Mouse (Mus musculus): ENCODE measurements around the gene Gm525. TPM values are rescaled to one million over a fixed set of nuclear protein-coding genes. Genes with fewer than 3 reads are reported as not detected.
"Not testable (repeated sequence)": the region's sequence is repeated elsewhere in the genome, so short reads cannot be mapped to it uniquely, and the experiment has no call there.

Gm525 gene
- polyA plus RNA-seq, 1 experiment from 2014 or later: not detected

- DNase-seq (ENCODE audit: low spot score): no peak
- H3K27ac ChIP-seq (ENCODE audit: low read depth, low read length): no peak overlapping the region
- H3K36me3 ChIP-seq (ENCODE audit: control insufficient read depth, insufficient read depth, low read length): peaks cover 29% of the 10 kb centered on the region
- ATAC-seq: no peak
- no peak overlapping the region for H3K9ac ChIP-seq (ENCODE audit: low read length)
- no peak overlapping the region for H3K4me2 ChIP-seq (ENCODE audit: low read length)
- no peaks in the 10 kb centered on the region for H3K27me3 ChIP-seq (replicated peaks; ENCODE audit: control insufficient read depth, insufficient read depth, low read length)
- no peak overlapping the region for H3K4me3 ChIP-seq (ENCODE audit: low read depth, low read length)
- no peaks in the 10 kb centered on the region for H3K4me1 ChIP-seq (ENCODE audit: control insufficient read depth, insufficient read depth, low read length)
- H3K9me3 ChIP-seq (replicated peaks; ENCODE audit: control insufficient read depth, low read length): no peaks in the 10 kb centered on the region
- WGBS: 79% methylated on average over 3 of the region's 3 CpGs
These were observed 38.1 kb upstream of the Gm525 start for GRCm38 (mm10) chr11:89035552-89035951.

- Histone ChIP-seq H3K4me1 (ENCODE audit: control insufficient read depth, insufficient read depth, low read length) (no peaks in the 10 kb centered on the region), H3K4me3 (ENCODE audit: low read depth, low read length) (no peak overlapping the region), H3K9ac (ENCODE audit: low read length) (no peak overlapping the region), H3K4me2 (ENCODE audit: low read length) (no peak overlapping the region), H3K9me3 (replicated peaks; ENCODE audit: control insufficient read depth, low read length) (no peaks in the 10 kb centered on the region), H3K27me3 (replicated peaks; ENCODE audit: control insufficient read depth, insufficient read depth, low read length) (no peaks in the 10 kb centered on the region), H3K36me3 (ENCODE audit: control insufficient read depth, insufficient read depth, low read length) (peaks cover 54% of the 10 kb centered on the region), H3K27ac (ENCODE audit: low read depth, low read length) (no peak overlapping the region)
- 90% methylated on average over 6 of the region's 6 CpGs for WGBS
- DNase-seq (ENCODE audit: low spot score) (no peak), ATAC-seq (no peak)
These were observed 35.1 kb upstream of the Gm525 start for GRCm38 (mm10) chr11:89038496-89038895.

GRCm38 (mm10) chr11:89039325-89039724 is 34.3 kb upstream of the Gm525 start:
- Histone ChIP-seq H3K36me3 (ENCODE audit: control insufficient read depth, insufficient read depth, low read length) (peaks cover 61% of the 10 kb centered on the region), H3K4me1 (ENCODE audit: control insufficient read depth, insufficient read depth, low read length) (no peaks in the 10 kb centered on the region), H3K27me3 (replicated peaks; ENCODE audit: control insufficient read depth, insufficient read depth, low read length) (no peaks in the 10 kb centered on the region), H3K9me3 (replicated peaks; ENCODE audit: control insufficient read depth, low read length) (no peaks in the 10 kb centered on the region), H3K9ac (ENCODE audit: low read length) (no peak overlapping the region), H3K27ac (ENCODE audit: low read depth, low read length) (no peak overlapping the region), H3K4me2 (ENCODE audit: low read length) (no peak overlapping the region), H3K4me3 (ENCODE audit: low read depth, low read length) (no peak overlapping the region)
- 29% methylated on average over 3 of the region's 3 CpGs for WGBS
- ATAC-seq (no peak), DNase-seq (ENCODE audit: low spot score) (peak; percentile 27)

GRCm38 (mm10) chr11:89041073-89041472 is 32.6 kb upstream of the Gm525 start:
- not testable (repeated sequence) for H3K9me3 ChIP-seq (replicated peaks; ENCODE audit: control insufficient read depth, low read length); H3K4me2 ChIP-seq (ENCODE audit: low read length); DNase-seq (ENCODE audit: low spot score); H3K4me3 ChIP-seq (ENCODE audit: low read depth, low read length); H3K27ac ChIP-seq (ENCODE audit: low read depth, low read length); ATAC-seq; H3K4me1 ChIP-seq (ENCODE audit: control insufficient read depth, insufficient read depth, low read length); H3K9ac ChIP-seq (ENCODE audit: low read length); H3K27me3 ChIP-seq (replicated peaks; ENCODE audit: control insufficient read depth, insufficient read depth, low read length)
- WGBS: 93% methylated on average over 6 of the region's 7 CpGs
- peaks cover 77% of the 10 kb centered on the region for H3K36me3 ChIP-seq (ENCODE audit: control insufficient read depth, insufficient read depth, low read length)

GRCm38 (mm10) chr11:89043046-89043445 is 30.6 kb upstream of the Gm525 start:
- no peak overlapping the region for H3K4me2 ChIP-seq (ENCODE audit: low read length)
- H3K4me3 ChIP-seq (ENCODE audit: low read depth, low read length): no peak overlapping the region
- no peaks in the 10 kb centered on the region; the same call in 1 of the 2 replicates for H3K9me3 ChIP-seq (replicated peaks; ENCODE audit: control insufficient read depth, low read length)
- no peak overlapping the region for H3K27ac ChIP-seq (ENCODE audit: low read depth, low read length)
- peaks cover 84% of the 10 kb centered on the region for H3K36me3 ChIP-seq (ENCODE audit: control insufficient read depth, insufficient read depth, low read length)
- WGBS: 92% methylated on average over 7 of the region's 7 CpGs
- no peak overlapping the region for H3K9ac ChIP-seq (ENCODE audit: low read length)
- no peak for DNase-seq (ENCODE audit: low spot score)
- H3K27me3 ChIP-seq (replicated peaks; ENCODE audit: control insufficient read depth, insufficient read depth, low read length): no peaks in the 10 kb centered on the region
- no peak for ATAC-seq
- no peaks in the 10 kb centered on the region for H3K4me1 ChIP-seq (ENCODE audit: control insufficient read depth, insufficient read depth, low read length)

GRCm38 (mm10) chr11:89045501-89045900 is 28.1 kb upstream of the Gm525 start:
- peaks cover 81% of the 10 kb centered on the region for H3K36me3 ChIP-seq (ENCODE audit: control insufficient read depth, insufficient read depth, low read length)
- not testable (repeated sequence) for H3K9me3 ChIP-seq (replicated peaks; ENCODE audit: control insufficient read depth, low read length); H3K4me2 ChIP-seq (ENCODE audit: low read length); DNase-seq (ENCODE audit: low spot score); H3K4me3 ChIP-seq (ENCODE audit: low read depth, low read length); H3K27ac ChIP-seq (ENCODE audit: low read depth, low read length); H3K27me3 ChIP-seq (replicated peaks; ENCODE audit: control insufficient read depth, insufficient read depth, low read length); ATAC-seq; H3K9ac ChIP-seq (ENCODE audit: low read length); H3K4me1 ChIP-seq (ENCODE audit: control insufficient read depth, insufficient read depth, low read length)
- WGBS: 97% methylated on average over 3 of the region's 3 CpGs

GRCm38 (mm10) chr11:89046021-89046420 is 27.6 kb upstream of the Gm525 start:
- no peak for ATAC-seq
- WGBS: 88% methylated on average over 3 of the region's 3 CpGs
- peaks cover 82% of the 10 kb centered on the region for H3K36me3 ChIP-seq (ENCODE audit: control insufficient read depth, insufficient read depth, low read length)
- H3K4me2 ChIP-seq (ENCODE audit: low read length): no peak overlapping the region
- H3K9ac ChIP-seq (ENCODE audit: low read length): no peak overlapping the region
- H3K4me1 ChIP-seq (ENCODE audit: control insufficient read depth, insufficient read depth, low read length): no peaks in the 10 kb centered on the region
- H3K27me3 ChIP-seq (replicated peaks; ENCODE audit: control insufficient read depth, insufficient read depth, low read length): no peaks in the 10 kb centered on the region
- H3K9me3 ChIP-seq (replicated peaks; ENCODE audit: control insufficient read depth, low read length): no peaks in the 10 kb centered on the region; the same call in 1 of the 2 replicates
- H3K4me3 ChIP-seq (ENCODE audit: low read depth, low read length): no peak overlapping the region
- DNase-seq (ENCODE audit: low spot score): no peak
- no peak overlapping the region for H3K27ac ChIP-seq (ENCODE audit: low read depth, low read length)

- H3K27me3 ChIP-seq (replicated peaks; ENCODE audit: control insufficient read depth, insufficient read depth, low read length): no peaks in the 10 kb centered on the region
- no peak overlapping the region for H3K4me2 ChIP-seq (ENCODE audit: low read length)
- no peak overlapping the region for H3K4me3 ChIP-seq (ENCODE audit: low read depth, low read length)
- H3K9ac ChIP-seq (ENCODE audit: low read length): no peak overlapping the region
- DNase-seq (ENCODE audit: low spot score) (no peak), ATAC-seq (no peak)
- 0 out of 2 replicates have a peak, but pooled peaks cover 2% of the 10 kb centered on the region for H3K4me1 ChIP-seq (ENCODE audit: control insufficient read depth, insufficient read depth, low read length)
- 91% methylated on average over 6 of the region's 6 CpGs for WGBS
- H3K27ac ChIP-seq (ENCODE audit: low read depth, low read length): no peak overlapping the region
- peaks cover 72% of the 10 kb centered on the region for H3K36me3 ChIP-seq (ENCODE audit: control insufficient read depth, insufficient read depth, low read length)
- no peaks in the 10 kb centered on the region for H3K9me3 ChIP-seq (replicated peaks; ENCODE audit: control insufficient read depth, low read length)
These were observed 21.9 kb upstream of the Gm525 start for GRCm38 (mm10) chr11:89051767-89052166.

- no peak for ATAC-seq
- WGBS: 76% methylated on average over 13 of the region's 13 CpGs
These were observed 17.5 kb upstream of the Gm525 start for GRCm38 (mm10) chr11:89055931-89056690.

More at GRCm38 (mm10) chr11:89055931-89056690, 17.5 kb upstream of the Gm525 start:
- Histone ChIP-seq H3K4me3 (ENCODE audit: low read depth, low read length) (no peak overlapping the region), H3K9me3 (replicated peaks; ENCODE audit: control insufficient read depth, low read length) (no peaks in the 10 kb centered on the region), H3K4me2 (ENCODE audit: low read length) (no peak overlapping the region), H3K4me1 (ENCODE audit: control insufficient read depth, insufficient read depth, low read length) (peaks cover 17% of the 10 kb centered on the region), H3K9ac (ENCODE audit: low read length) (no peak overlapping the region), H3K36me3 (ENCODE audit: control insufficient read depth, insufficient read depth, low read length) (peaks cover 37% of the 10 kb centered on the region), H3K27me3 (replicated peaks; ENCODE audit: control insufficient read depth, insufficient read depth, low read length) (no peaks in the 10 kb centered on the region), H3K27ac (ENCODE audit: low read depth, low read length) (no peak overlapping the region)
- DNase-seq (ENCODE audit: low spot score): no peak

Measured in forebrain, embryonic 14.5 days (tissue).